Mouse (Mus musculus): ENCODE results near the gene Cnpy3.

The Cnpy3 gene

DNA sequence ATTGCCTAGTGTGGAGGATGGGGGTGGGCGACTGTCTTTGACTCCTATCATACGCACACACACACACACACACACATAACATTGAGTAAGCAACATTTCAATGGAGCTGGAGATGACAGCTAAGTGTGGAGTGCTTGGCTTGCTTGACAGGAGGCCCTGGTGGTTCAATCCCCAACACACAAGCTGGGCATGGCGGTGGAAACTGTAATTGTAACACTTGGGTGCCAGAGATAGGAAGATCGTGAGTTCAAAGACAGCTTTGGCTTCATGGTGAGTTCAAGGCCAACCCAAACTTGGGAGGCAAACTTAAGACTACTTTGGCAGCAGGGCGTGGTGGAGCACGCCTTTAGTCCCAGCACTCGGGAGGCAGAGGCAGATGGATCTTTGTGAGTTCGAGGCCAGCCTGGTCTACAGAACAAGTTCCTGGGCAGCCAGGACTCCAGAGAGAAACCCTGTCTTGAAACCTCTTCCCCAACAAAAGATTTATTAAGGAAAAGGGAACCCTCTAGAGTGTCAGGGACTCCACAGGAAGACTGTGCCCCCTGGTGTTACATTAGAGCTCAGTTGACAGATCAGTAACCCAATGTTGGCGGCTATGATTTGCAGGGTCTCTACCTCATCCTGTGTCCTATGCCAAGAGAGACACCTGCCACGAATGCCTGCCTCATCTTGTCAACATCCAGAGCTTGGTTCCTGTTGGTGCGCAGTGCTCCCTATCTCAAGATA lies 37.1 kb downstream of the Cnpy3 start:
- no peak for DNase-seq (ENCODE audit: low spot score in 2 of 2)

DNA sequence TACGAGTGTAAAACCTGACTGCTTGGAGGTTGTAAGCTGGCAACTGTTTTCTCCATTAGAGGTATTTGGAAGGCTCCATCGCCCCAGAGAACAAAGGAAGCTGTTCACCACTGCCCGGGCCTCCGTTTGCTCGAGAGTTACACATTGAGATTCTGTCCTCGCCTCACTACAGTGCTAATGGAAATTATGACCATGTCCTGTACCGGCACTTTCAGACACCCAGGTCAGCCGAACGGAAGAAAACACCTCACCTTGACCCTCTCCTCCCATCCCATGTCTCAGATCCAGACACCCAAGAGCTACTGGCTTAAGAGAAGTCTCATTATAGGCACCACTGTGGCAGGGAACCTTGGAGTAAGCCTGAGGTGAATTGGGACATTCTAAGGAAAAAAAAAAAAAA lies 38.2 kb downstream of the Cnpy3 start:
- DNase-seq (ENCODE audit: low spot score in 2 of 2), result no peak

DNA sequence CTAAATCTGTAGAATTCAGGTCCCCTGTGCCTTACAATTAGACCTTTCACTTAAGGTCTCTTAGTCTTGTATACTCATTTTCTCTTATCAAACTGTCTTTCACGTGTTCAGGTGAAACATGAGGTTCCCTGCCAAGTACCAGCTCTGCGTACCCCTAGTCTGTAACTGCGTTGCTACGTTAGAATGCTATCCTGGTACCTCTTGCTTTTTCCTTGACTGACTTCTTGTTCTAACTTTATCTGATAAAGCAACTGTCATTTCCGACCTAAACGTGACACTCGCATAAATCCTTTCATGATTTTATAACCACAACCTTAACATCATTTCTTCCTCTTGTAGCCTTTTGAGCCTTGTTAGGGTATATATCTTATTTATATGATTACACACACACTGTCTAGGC lies 39.6 kb downstream of the Cnpy3 start:
- DNase-seq (ENCODE audit: low spot score in 2 of 2), result no peak

DNA sequence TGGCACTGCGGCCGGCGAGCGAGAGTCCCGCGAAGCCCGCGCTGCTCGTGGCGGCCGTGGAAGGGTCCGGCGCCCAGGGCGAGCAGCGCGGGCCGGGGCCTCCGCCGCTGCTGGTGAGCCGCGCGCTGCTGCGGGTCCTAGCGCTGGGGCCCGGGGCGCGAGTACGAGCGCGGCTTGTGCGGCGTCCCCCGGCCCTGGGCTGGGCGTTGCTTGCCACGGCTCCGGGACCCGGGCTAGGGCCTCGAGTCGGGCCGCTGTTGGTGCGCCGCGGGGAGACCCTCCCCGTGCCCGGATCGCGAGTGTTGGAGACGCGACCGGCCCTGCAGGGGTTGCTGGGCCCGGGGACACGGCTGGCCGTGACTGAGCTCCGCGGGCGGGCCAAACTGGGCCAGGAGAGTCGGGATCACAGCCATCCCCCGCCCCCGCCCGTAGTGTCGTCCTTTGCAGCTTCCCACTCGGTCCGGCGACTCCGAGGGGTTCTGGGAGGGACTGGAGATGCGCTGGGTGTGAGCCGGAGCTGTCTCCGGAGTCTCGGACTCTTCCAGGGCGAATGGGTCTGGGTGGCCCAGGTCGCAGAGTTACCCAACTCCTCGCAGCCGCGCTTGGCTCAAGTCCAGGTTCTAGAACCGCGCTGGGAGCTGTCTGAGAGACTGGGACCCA lies 40.3 kb downstream of the Cnpy3 start:
- no peak for DNase-seq (ENCODE audit: low spot score in 2 of 2)

DNA sequence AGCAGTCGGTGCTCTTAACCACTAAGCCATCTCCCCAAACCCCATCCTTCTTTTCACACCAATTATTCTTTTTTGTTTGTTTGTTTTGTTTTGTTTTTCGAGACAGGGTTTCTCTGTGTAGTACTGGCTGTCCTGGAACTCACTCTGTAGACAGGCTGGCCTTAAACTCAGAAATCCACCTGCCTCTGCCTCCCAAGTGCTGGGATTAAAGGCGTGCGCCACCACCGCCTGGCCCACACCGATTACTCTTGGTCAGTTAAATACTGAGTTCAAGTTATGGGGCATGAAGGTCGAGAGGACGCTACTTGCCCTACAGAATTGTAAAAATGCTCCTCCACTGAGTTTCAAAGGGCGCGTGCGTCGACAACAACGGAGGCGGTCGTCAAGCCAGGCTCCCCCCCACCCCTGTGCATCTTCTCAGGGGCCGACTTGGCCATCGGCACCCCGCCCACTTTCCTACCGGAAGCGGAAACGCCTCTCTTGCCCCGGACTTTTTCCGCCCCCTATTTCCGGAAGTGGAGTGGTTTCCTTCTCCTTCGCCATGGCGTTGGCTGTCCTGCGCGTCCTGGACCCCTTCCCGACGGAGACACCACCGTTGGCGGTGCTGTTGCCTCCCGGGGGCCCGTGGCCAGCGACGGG lies 40.9 kb downstream of the Cnpy3 start, which contains the start of gene Pex6:
Gene Pex6 (plus strand): TSS at position 505 of the 639 bp plus-strand sequence.
- DNase-seq (ENCODE audit: low spot score in 2 of 2), result peak; percentile 90 to 92

DNA sequence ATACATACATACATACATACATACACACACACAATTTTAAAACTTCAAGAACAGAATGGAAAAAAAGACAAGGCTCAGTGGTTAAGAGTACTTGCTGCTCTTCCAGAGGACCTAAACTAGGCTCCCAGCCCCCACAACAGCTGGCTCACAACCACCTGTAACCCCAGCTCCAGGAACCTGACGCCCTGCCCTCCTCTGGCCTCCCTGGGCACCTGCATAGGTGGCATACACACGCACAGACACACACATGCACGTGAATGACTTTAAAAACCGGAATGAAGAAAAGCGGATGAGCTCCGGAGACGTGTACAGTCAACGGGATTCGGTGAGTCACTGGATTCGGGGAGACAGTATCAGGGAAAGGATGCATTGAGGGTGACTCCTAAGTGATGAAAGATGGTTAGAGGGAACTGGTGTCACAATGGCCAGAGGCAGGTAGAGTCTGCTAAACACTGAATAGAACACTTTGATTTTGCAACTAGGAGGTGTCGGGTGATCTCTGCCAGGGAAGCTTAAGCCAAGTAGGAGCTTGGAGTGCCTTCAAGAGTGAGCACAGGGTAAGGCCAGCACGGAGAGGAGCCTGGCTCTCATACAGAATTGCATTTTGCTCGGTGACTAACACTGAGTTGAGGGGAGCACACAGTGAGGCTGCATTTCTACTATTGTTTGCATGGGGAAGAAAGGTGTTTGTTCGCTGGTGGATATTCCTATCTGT lies 45.5 kb downstream of the Cnpy3 start:
- no peak for DNase-seq (ENCODE audit: low spot score in 2 of 2)

DNA sequence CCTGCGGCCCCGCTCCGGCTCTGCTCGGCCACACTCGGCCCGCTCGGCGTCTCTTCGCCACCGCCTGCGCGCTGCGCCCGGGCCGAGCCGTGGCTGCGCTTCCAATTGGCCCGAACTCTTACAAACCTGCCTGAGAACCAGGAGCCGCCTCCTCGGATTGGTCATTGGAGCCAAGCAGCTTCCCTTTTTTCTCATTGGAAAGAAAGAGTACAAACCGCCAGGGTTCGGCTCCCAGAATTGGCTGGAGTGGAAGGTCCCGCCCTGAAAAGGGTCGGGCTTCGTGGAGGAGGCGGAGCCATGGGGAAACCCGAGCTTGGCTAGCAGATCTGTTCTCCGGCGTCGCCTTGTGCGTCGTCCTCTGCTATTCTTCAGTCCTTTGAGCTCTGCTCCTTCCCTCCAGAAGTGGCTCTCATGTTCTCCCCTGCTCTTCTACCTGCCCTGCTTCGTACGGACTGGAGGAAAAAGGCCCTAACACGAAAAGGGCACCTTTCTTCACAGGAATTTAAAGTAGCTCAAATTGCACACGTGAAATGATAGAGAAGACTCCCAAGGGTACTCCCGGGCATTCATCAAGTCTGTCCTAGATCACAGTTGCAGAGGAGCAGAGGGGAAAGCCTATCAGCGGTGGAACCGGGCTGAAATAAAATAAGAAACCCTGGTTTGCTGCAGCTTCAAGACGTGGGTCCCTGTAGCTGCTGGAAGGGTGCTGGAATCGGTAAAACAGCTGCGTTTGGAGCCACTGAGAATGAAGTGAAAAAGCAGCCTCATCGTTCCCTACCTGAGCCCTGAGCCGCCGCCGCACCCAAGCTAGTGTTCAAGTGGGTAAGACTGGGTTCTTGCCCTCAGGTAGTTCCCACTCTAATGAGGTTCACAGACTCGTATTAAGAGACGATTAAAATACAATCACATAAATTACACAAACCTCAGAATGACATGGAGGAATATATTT lies 46.9 kb downstream of the Cnpy3 start, which contains the start of gene Ppp2r5d:
Gene Ppp2r5d (minus strand): TSS at position 225 of the 949 bp plus-strand sequence.
- DNase-seq (ENCODE audit: low spot score in 2 of 2), result peak; percentile 94 to 98

DNA sequence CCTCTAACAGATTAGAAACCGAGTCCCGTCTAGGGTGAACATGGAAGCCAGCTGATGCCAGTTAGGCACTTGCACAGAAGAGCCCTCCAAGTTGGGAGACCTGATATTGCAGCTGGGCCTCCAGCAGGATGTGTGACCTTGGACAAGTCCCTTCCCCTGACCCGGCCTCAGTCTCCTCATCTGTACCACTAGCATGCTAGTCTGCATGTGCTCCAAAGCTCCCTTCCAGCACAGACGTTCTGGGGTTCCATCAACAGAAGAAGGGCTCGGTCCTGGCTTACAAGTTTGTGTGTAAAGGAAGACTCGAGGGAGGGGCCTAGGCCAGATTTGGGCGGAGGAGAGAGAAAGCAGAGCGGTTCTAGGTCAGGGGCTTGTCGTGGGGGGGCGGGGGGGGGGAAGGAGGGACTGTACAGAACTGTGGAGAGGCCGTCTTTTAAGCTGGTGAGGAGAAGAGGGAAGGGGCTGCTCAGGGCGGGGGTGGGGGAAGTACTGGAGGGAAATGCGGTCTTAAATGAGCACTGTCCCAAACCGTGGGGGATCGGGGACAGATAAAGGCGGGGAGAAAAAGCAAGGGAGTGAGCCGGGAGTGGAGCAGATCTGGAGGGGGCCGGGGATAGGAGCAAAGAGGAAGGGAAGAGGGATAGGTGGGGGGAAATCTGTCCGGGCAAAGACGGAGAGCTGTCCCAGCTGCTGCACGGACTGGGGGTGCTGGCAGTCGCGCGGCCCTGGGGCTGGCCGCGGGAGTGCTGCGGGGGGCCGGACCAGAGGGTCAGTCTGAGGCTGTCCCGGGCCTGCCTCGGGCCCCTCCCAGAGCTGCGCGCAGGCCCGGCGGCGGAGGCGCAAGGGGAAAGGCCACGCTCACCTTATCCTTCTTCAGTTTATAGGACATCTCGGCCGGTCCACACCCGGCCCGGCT lies 47.8 kb downstream of the Cnpy3 start:
- DNase-seq (ENCODE audit: low spot score in 2 of 2), result no peak

DNA sequence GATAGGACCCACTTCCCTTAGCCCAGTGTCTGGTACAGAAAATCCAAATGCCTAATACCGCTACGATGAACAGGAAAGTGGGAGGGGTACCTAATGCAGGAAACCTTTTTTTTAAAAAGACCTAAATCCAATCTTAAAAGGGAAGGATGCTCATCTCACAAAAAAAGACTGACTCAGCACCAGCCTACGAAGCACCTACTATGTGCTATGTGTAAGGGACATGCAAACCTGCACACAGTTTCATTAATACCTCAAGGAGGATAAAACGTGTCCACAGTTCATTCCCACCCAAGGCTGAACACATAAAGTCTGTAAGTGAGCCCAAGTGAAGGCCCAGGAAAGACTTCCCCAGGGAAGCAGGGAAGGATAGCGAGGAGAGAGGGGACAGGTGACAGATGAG lies 49.5 kb downstream of the Cnpy3 start:
- DNase-seq (ENCODE audit: low spot score in 2 of 2), result no peak

DNA sequence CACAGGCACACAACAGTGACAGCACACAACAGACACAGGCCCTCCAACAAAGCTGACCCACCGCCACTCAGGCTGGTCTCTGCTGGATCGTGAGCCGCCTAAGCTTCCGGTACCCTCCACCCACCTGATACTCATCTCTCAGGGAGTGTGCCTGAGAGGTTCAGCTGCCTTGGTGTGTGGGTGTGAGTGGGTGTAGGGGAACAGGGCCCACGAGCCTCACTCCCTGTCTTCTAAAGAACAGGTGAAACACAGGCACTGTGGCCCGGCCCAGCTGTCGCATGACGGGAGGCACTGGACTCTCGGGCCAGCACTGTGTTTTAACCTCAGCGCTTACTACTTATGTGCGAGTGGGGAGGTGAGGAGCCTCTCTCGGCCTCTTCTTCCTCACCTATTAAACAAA lies 49.9 kb downstream of the Cnpy3 start:
- DNase-seq (ENCODE audit: low spot score in 2 of 2), result no peak

DNA sequence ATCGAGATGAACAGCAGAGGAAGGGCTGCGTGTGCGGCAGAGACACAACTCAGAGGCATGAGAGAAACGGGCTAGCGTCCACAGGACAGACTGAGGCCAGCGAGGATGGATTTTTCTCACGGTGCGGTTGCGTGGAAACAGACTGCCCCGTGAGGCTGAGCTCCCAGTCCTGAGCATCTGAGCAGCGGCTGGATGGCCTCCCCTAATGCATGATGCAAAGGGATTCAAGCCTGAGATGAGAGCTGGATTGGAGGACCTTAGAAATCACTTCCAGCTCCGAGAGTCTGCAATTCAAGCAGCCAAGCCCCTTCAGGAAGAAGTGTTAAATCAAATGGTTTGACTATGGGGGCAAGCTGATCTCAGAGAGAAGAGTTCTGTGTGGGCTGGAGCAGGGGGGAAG lies 50.5 kb downstream of the Cnpy3 start:
- DNase-seq (ENCODE audit: low spot score in 2 of 2), result no peak

DNA sequence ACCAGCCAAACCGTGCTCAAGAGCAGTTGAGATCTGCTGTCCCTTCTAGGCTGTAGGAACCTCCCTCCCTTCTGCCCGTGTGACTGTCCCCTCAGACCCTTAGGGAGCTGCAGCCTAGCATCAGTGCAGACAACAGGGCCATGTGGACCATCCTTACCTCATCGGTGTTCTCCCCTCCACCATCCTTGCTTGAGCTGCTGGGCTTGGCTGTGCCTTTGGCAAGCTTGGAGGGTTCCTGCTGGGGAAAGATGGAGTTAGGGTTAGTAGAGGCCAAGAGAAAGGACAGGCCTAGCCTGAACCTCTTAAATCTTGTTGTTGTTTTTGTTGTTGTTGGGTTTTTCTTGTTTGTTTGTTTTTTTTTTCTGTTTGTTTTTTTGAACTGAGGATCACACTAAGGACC lies 52.1 kb downstream of the Cnpy3 start:
- DNase-seq (ENCODE audit: low spot score in 2 of 2), result no peak

DNA sequence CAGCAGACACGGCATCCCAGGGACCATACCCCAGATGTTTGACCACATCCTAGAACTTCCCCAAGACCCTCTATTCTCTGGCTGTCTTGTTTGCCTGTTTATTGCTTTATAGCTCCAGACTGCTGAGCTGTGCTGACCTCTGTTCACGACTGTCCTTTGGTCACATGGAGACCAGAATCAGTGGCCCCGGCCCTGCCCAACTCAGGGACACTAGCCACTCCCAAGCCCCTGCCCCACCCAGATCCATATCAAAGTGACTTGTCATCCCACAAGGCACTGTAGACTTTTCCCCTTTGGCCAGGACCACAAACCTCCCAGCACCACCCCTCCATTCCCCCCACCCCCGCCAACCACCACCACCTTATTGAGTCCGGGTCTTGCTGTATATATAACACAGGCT lies 52.8 kb downstream of the Cnpy3 start:
- no peak for DNase-seq (ENCODE audit: low spot score in 2 of 2)

DNA sequence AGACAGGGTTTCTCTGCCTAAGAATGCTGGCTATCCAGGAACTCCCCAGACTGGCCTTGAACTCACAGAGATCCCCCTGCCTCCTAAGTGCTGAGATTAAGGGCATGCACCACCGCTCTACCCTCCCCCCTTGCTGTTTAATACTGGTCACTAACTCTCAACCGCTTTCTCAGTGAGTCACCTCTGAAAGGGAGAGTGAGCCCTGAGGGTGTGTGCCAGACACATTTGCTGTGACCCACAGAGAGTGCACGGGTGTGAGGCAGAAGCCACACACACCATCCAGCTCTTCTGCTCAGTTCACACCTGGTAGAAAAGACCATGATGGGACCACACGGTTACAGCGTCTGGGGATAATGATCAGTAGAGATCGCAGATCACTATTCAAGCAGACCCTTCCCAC lies 53.5 kb downstream of the Cnpy3 start:
- DNase-seq (ENCODE audit: low spot score in 2 of 2), result no peak

DNA sequence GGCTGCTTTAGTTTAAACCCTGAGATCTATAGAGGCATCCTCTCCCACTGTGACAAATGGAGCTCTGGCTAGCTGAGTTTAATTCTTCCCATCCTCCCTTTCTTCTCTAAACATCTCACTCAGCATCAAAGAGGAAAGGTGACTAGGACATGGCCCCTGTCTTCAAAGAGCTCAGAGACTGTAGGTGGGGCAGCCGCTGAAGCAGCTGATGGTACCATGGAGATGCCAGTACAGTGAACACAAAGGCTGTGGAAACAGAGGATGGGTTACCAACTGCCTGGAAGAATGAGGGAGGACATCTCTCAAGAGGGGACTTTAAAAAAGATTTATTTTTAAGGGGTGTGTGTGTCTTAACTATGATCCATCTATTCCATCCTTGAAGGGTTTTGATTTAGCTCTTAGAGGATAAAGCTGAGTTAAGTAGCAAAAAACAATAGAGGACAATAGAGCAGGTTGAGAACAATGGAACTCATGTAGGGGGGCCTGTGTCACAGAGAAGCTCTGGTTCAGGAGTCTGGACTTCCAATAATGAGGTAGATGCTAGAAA lies 57.4 kb downstream of the Cnpy3 start:
- no peak for DNase-seq (ENCODE audit: low spot score in 2 of 2)

DNA sequence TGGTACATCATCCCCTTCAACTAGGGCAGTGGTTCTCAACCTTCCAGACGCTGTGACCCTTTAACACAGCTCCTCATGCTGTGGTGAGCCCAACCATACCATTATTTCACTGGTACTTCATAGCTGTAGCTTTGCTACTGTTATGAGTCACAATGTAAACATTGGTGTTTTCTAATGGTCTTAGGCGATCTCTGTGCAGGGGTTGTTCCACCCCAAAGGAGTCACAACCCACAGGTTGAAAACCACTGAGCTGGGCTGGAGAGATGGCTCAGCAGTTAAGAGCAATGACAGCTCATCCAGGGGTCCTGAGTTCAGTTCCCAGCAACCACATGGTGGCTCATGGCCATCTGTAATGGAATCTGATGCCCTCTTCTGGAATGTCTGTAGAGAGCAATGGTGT lies 60.6 kb downstream of the Cnpy3 start:
- no peak for DNase-seq (ENCODE audit: low spot score in 2 of 2)

DNA sequence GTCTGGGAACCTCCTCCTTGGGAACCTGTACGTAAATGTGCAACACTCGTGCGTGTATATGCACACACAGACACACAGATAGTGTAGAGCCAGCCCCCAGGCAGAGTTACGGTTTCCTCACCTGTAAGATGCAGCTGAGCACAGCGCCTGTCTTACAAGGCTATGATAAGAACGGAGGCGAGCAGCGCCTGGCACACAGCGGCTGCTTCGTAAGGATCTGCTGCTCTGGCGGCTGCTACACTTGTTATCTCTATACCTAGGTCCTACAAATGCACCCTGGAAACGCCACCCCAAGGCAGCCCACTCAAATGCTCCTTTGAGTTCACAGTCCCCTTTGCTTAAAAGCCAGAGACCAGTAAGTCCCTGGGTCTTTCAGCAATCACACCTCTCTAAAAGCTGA lies 61.3 kb downstream of the Cnpy3 start:
- no peak for DNase-seq (ENCODE audit: low spot score in 2 of 2)

DNA sequence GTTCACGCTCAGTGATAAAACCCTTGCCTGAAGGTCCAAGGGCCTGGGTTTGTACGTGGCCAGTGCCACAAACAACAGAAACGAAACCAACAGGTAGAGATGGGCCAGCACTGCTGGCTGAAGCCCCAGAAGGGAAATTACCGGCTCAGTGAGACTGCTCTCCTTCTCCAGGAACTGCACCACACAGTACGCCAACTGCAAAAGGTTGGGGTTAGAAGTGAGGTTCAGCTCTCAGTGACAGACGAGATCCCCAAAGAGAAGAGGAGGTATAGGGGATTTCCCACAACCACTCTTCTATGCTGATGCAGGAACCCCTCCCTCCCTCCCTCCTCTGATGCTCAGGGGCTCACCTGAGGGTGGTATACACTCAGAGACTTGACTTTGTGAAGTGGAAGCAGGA lies 66.1 kb downstream of the Cnpy3 start:
- DNase-seq (ENCODE audit: low spot score in 2 of 2), result no peak
